Mouse (Mus musculus) myocyte (in vitro differentiated cells): ENCODE measurements at regions not wholly inside any gene's neighbourhood (a gene's known extent, or its start where the extent isn't known, plus 50 kb on each side); places are given as distances from the start of the nearest gene placed in this dataset.

Experiments used
- E2F4 ChIP-seq: IDR thresholded peaks from one replicate; pipeline ENCODE4 v1.6.1; 2011; ENCODE audit warnings: mild to moderate bottlenecking, control low read depth, moderate library complexity; ENCODE audit not compliant: insufficient read depth
- MAX ChIP-seq: IDR thresholded peaks from one replicate; pipeline ENCODE4 v1.6.1; 2011; ENCODE audit warnings: low read depth, mild to moderate bottlenecking, control low read depth
- MYOD1 ChIP-seq, 3 experiments: IDR thresholded peaks; one replicate each; pipeline ENCODE4 v1.6.1; 2011; ENCODE audit warnings: control low read depth in 2 of 3, low read depth in 2 of 3, mild to moderate bottlenecking in 2 of 3, moderate library complexity in 1 of 3; ENCODE audit not compliant: insufficient read length in 2 of 3, control insufficient read depth in 1 of 3
- MYOG ChIP-seq, 3 experiments: IDR thresholded peaks; one replicate each; pipeline ENCODE4 v1.6.1; 2011; ENCODE audit warnings: control low read depth in 2 of 3, low read depth in 2 of 3, mild to moderate bottlenecking in 2 of 3; ENCODE audit not compliant: insufficient read length in 2 of 3, control insufficient read depth in 1 of 3, insufficient read depth in 1 of 3
- POLR2A ChIP-seq: IDR thresholded peaks from one replicate; pipeline ENCODE4 v1.6.1; 2011; ENCODE audit warnings: low read depth, mild to moderate bottlenecking, control low read depth, moderate library complexity; ENCODE audit not compliant: insufficient read length
- POLR2AphosphoS2 ChIP-seq: IDR thresholded peaks from one replicate; pipeline ENCODE4 v1.6.1; 2011; ENCODE audit warnings: low read depth, control low read depth; ENCODE audit not compliant: insufficient read length
- REST ChIP-seq: IDR thresholded peaks from one replicate; pipeline ENCODE4 v1.6.1; 2011; ENCODE audit warnings: mild to moderate bottlenecking, control low read depth, moderate library complexity; ENCODE audit not compliant: insufficient read depth, insufficient read length
- TCF12 ChIP-seq: IDR thresholded peaks from one replicate; pipeline ENCODE4 v1.6.1; 2011; ENCODE audit warnings: mild to moderate bottlenecking, control low read depth; ENCODE audit not compliant: poor library complexity, insufficient read depth, severe bottlenecking
- TCF3 ChIP-seq: IDR thresholded peaks from one replicate; pipeline ENCODE4 v1.6.1; 2011; ENCODE audit warnings: low read depth, control low read depth; ENCODE audit not compliant: insufficient read length
- USF1 ChIP-seq: IDR thresholded peaks from one replicate; pipeline ENCODE4 v1.6.1; 2011; ENCODE audit warnings: low read depth, mild to moderate bottlenecking, control low read depth, moderate library complexity

DNA sequence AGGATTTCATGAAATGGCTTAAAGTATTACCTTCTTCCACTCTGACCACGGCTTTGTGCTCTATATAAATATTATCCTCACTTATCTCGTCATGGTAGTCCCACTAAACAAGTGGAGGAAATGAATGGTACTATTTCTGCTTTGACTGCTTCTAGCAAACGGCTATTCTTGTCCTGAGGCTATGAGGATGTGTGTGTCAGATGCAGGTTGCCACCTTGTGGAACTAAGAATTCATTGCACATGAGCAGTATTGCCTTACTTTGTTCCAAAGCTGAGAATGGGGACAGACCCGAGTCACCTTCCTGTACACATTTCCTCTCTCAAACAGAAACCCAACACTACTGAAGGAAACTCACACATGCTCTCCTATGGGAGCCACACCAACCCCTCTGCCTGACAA, 66.5 kb upstream of the Megf9 start:
- TF ChIP-seq POLR2A (no peak), MYOG (IDR thresholded peaks at IDR 0.05; ENCODE audit: control insufficient read depth in 1 of 3, insufficient read depth in 1 of 3, insufficient read length in 2 of 3, low read depth in 2 of 3) (no peak), POLR2AphosphoS2 (no peak), MAX (no peak), MYOD1 (IDR thresholded peaks at IDR 0.05; ENCODE audit: control insufficient read depth in 1 of 3, insufficient read length in 2 of 3, low read depth in 2 of 3) (no peak), E2F4 (no peak), REST (no peak), TCF12 (no peak), USF1 (no peak), TCF3 (no peak)
